Mouse (Mus musculus) intestine, embryonic 14.5 days (tissue): ENCODE measurements around the gene Bcr. TPM values are rescaled to one million over a fixed set of nuclear protein-coding genes. Genes with fewer than 3 reads are reported as not detected.

Source experiments
- ATAC-seq: fragments of 200-750 bp; cut with Nextera tagmentation; replicated peaks from 2 replicates; pipeline ENCODE4 v1.8.0; 2017; ENCODE audit warnings: low read depth, moderate number of reproducible peaks, moderate TSS enrichment, moderate library complexity; ENCODE audit not compliant: low FRiP score, low TSS enrichment
- DNase-seq: peaks from one replicate; pipeline ENCODE4 v3.0.0-alpha.2; 2018; ENCODE audit warnings: low spot score
- H3K27ac ChIP-seq: fragments of 300-500 bp; sonication (generic); 2 replicates; pipeline ENCODE4 v1.5.1; 2014; ENCODE audit warnings: low read depth, mild to moderate bottlenecking, control low read depth
- H3K27me3 ChIP-seq: fragments of 300-500 bp; sonication (generic); replicated peaks from 2 replicates; pipeline ENCODE4 v1.6.1; 2014; ENCODE audit warnings: low read length, control low read depth; ENCODE audit not compliant: control insufficient read depth, insufficient read depth
- H3K36me3 ChIP-seq: fragments of 300-500 bp; sonication (generic); 2 replicates; pipeline ENCODE4 v1.6.1; 2014; ENCODE audit warnings: low read length, control low read depth; ENCODE audit not compliant: control insufficient read depth, insufficient read depth
- H3K4me1 ChIP-seq: fragments of 300-500 bp; sonication (generic); replicated peaks from 2 replicates; pipeline ENCODE4 v1.6.1; 2014; ENCODE audit warnings: low read length, control low read depth, mixed read lengths; ENCODE audit not compliant: control insufficient read depth, insufficient read depth
- H3K4me2 ChIP-seq: fragments of 300-500 bp; sonication (generic); 2 replicates; pipeline ENCODE4 v1.6.1; 2014; ENCODE audit warnings: low read length
- H3K4me3 ChIP-seq: fragments of 300-500 bp; sonication (generic); 2 replicates; pipeline ENCODE4 v1.5.1; 2014; ENCODE audit warnings: low read depth, low read length, control low read depth, mixed read lengths
- H3K9ac ChIP-seq: fragments of 300-500 bp; sonication (generic); 2 replicates; pipeline ENCODE4 v1.6.1; 2014; ENCODE audit warnings: mild to moderate bottlenecking, low read length
- H3K9me3 ChIP-seq: fragments of 300-500 bp; sonication (generic); 2 replicates; pipeline ENCODE4 v1.6.1; 2016; ENCODE audit warnings: low read length, control low read depth; ENCODE audit not compliant: control insufficient read depth
- WGBS: fragments of 180-500 bp; shearing (Covaris S2); extraction: QIAGEN DNeasy Blood & Tissue Kit; methylation state at CpG from one replicate; pipeline ENCODE4 v1.1.7; 2014; 5-methylcytosine and 5-hydroxymethylcytosine counted together
- polyA plus RNA-seq: library from polyadenylated mRNA; unstranded; fragments of >200 nt; fragmentation: Nextera tagmentation; extraction: Ambion mirVana; gene quantifications from 2 replicates; pipeline ENCODE4 v1.2.1, GENCODE M21; 2014

Gene Bcr
- polyA plus RNA-seq, 1 experiment from 2014 or later = 14.4 TPM

GRCm38 (mm10) chr10:75118444-75118843 is 58.1 kb downstream of the Bcr start:
- H3K4me2 ChIP-seq = no peak overlapping the region
- no peak for DNase-seq
- H3K9ac ChIP-seq = no peak overlapping the region
- H3K27me3 ChIP-seq = no peaks in the 10 kb centered on the region
- ATAC-seq = no peak
- no peaks in the 10 kb centered on the region for H3K9me3 ChIP-seq
- H3K27ac ChIP-seq = no peak overlapping the region
- no peak overlapping the region for H3K4me3 ChIP-seq
- H3K36me3 ChIP-seq = no peaks in the 10 kb centered on the region
- WGBS = 81% methylated on average over 6 of the region's 6 CpGs
- H3K4me1 ChIP-seq = peaks cover 20% of the 10 kb centered on the region

- no peaks in the 10 kb centered on the region for H3K27me3 ChIP-seq
- H3K4me3 ChIP-seq = no peak overlapping the region
- H3K4me1 ChIP-seq = peaks cover 20% of the 10 kb centered on the region
- no peaks in the 10 kb centered on the region for H3K36me3 ChIP-seq
- WGBS = 67% methylated on average over 3 of the region's 3 CpGs
- no peaks in the 10 kb centered on the region for H3K9me3 ChIP-seq
- no peak overlapping the region for H3K27ac ChIP-seq
- H3K9ac ChIP-seq = no peak overlapping the region
- no peak overlapping the region for H3K4me2 ChIP-seq
- ATAC-seq = peak; percentile 47; the same call in 1 of the 2 replicates
- DNase-seq = no peak
Observed at GRCm38 (mm10) chr10:75119396-75119795, 59.0 kb downstream of the Bcr start.

DNA sequence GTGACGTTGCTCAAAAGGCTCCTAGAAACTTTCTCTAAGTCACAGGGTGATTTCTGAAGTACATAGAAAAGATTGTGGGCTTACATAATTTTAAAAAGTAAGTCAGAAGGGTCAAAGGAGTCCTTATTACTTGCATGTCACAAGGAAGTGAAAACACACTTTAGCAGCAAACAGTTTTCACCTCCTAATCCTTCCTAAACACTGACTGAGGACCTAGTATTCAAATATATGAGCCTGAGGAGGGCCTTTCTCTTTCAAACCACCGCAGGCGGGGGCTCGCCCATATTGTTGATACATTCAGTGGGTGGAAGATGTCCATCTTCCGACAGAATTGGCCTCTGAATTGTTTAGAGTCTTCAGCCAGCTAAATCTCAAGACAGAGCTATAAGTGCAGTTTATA is 59.8 kb downstream of the Bcr start:
- 64% methylated on average over 5 of the region's 5 CpGs for WGBS
- Histone ChIP-seq H3K4me1 (peaks cover 14% of the 10 kb centered on the region), H3K9me3 (no peaks in the 10 kb centered on the region), H3K4me2 (no peak overlapping the region), H3K9ac (no peak overlapping the region), H3K36me3 (peaks cover 4% of the 10 kb centered on the region; the same call in 1 of the 2 replicates), H3K27ac (no peak overlapping the region), H3K4me3 (no peak overlapping the region), H3K27me3 (no peaks in the 10 kb centered on the region)
- no peak for ATAC-seq
- no peak for DNase-seq

- H3K36me3 ChIP-seq = peaks cover 13% of the 10 kb centered on the region; the same call in 1 of the 2 replicates
- H3K9me3 ChIP-seq = no peaks in the 10 kb centered on the region
- H3K4me1 ChIP-seq = peaks cover 12% of the 10 kb centered on the region
- no peak overlapping the region for H3K4me3 ChIP-seq
- DNase-seq (no peak), ATAC-seq (no peak)
- H3K4me2 ChIP-seq = no peak overlapping the region
- H3K27me3 ChIP-seq = no peaks in the 10 kb centered on the region
- no peak overlapping the region for H3K27ac ChIP-seq
- WGBS = 66% methylated on average over 5 of the region's 5 CpGs
- H3K9ac ChIP-seq = no peak overlapping the region
Observed at GRCm38 (mm10) chr10:75121028-75121427, 60.6 kb downstream of the Bcr start.

DNA sequence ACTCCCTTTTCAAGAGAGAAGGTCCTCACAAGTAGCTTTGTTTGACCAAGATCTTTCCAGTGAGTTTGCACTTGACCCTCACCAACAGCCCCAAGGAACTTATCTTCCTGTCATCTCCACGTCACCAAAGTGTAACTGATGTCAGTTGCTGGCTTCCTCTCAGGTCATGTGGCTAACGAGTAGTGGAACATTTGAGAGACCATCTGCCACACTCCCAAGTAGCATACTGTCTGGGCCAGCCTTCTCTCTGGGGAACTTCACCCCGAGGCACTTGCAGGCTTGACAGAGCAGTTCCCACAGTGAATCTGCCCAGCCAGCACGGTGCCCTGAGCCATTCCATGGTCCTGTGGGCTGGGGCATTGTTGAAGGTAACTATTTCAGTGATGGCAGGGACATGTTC is 65.2 kb downstream of the Bcr start:
- Histone ChIP-seq H3K27ac (no peak overlapping the region), H3K27me3 (no peaks in the 10 kb centered on the region), H3K9me3 (no peaks in the 10 kb centered on the region), H3K4me2 (no peak overlapping the region), H3K9ac (no peak overlapping the region), H3K4me1 (0 out of 2 replicates have a peak, but pooled peaks cover 3% of the 10 kb centered on the region), H3K4me3 (no peak overlapping the region), H3K36me3 (peaks cover 24% of the 10 kb centered on the region; the same call in 1 of the 2 replicates)
- WGBS = 80% methylated on average over 4 of the region's 4 CpGs
- no peak for ATAC-seq
- DNase-seq = no peak

DNA sequence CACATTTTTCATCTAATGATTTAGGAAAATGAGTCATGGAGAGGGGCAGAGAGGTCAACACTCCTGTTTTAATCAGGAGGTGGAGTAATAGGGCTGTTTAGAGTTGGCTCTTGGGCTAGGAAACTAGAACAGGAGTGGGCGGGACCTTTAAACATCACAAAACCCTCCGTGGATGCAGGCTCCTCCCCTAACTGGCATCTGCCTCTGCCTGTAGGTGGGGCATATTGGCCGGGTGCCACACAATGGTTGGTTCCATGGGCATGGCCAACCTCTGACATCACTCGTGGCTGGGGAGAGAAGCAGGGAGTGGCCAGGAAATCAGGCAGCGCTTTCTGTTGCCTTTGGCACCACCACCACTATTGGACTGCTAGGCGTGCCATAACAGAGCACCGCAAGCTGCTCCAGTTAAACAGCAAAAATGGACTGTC is 68.9 kb downstream of the Bcr start:
- no peak overlapping the region for H3K9ac ChIP-seq
- 89% methylated on average over 7 of the region's 7 CpGs for WGBS
- no peak overlapping the region for H3K27ac ChIP-seq
- ATAC-seq (no peak), DNase-seq (no peak)
- peaks cover 3% of the 10 kb centered on the region for H3K4me1 ChIP-seq
- H3K36me3 ChIP-seq = peaks cover 47% of the 10 kb centered on the region
- no peak overlapping the region for H3K4me3 ChIP-seq
- no peaks in the 10 kb centered on the region for H3K9me3 ChIP-seq
- H3K27me3 ChIP-seq = no peaks in the 10 kb centered on the region
- no peak overlapping the region for H3K4me2 ChIP-seq

DNA sequence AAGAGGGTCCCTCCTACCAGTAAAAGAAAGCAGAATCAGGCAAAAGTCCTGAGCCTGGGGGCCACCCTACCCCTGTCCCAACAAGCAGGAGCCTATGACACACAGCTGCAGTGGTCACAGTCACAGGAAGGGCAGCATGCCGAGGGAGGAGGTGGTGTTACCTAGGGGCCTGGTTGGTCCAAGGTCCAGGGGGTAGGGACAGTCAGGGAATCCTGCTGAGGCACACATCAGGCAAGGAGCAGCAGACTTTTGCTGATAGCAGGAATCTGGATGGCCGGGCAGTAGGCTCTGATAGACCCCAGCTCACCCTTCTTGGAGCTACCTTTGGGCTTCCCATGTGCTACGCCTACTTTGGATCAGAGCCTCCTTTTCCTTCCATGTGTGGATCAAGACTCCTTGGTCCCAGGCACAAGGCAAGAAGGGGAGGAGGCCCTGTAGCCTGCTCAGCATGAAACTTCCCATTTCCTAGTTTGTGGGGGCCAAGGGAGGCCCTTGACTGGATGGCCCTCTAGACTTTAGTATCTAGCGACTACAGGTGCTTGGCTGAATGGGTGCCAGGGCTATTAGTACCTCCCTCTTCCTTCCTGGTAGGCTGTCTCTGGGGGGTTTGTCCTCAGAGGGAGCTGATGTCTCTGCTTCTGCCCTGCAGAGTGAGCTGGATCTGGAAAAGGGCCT is 70.1 kb downstream of the Bcr start:
- H3K36me3 ChIP-seq = peaks cover 41% of the 10 kb centered on the region
- no peak overlapping the region for H3K27ac ChIP-seq
- 89% methylated on average over 4 of the region's 4 CpGs for WGBS
- peaks cover 3% of the 10 kb centered on the region for H3K4me1 ChIP-seq
- no peak overlapping the region for H3K9ac ChIP-seq
- ATAC-seq = 0 out of 2 replicates have a peak, but pooled peaks have one; percentile 34
- DNase-seq = no peak
- H3K27me3 ChIP-seq = no peaks in the 10 kb centered on the region
- no peaks in the 10 kb centered on the region for H3K9me3 ChIP-seq
- H3K4me3 ChIP-seq = no peak overlapping the region
- H3K4me2 ChIP-seq = no peak overlapping the region

DNA sequence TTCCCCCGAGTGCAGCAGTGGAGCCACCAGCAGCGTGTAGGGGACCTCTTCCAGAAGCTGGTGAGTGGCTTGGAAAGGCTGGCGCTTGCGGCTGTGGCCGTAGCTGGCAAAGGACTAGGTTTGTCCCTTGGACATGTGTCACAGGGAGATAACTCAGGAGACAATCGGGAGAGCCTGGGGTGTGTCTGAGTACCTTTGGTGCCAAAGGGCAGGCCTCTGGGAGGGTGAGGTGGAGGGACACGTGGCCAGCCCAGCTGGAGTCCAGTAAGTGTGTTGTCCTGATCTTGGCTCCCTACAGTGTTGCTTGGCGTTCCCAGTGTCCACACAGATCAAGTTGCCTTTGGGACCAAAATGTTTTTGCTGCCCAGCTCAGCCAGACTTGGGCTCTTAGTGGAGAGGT is 71.2 kb downstream of the Bcr start:
- H3K9ac ChIP-seq = no peak overlapping the region

More for the DNA sequence above, 71.2 kb downstream of the Bcr start:
- peaks cover 3% of the 10 kb centered on the region for H3K4me1 ChIP-seq
- H3K4me2 ChIP-seq = no peak overlapping the region
- H3K27me3 ChIP-seq = no peaks in the 10 kb centered on the region
- H3K4me3 ChIP-seq = no peak overlapping the region
- no peaks in the 10 kb centered on the region for H3K9me3 ChIP-seq
- DNase-seq (no peak), ATAC-seq (no peak)
- peaks cover 43% of the 10 kb centered on the region for H3K36me3 ChIP-seq
- no peak overlapping the region for H3K27ac ChIP-seq
- 74% methylated on average over 8 of the region's 8 CpGs for WGBS
